Mouse (Mus musculus): ENCODE data around the gene Mta1.

Mta1 gene

GRCm38 (mm10) chr12:113098530-113099151 lies 563 bp downstream of the Mta1 start:
- peak; percentile 47 to 60 for DNase-seq

- no peak for DNase-seq
Measured at GRCm38 (mm10) chr12:113099470-113100237, 1.6 kb downstream of the Mta1 start.

GRCm38 (mm10) chr12:113100448-113101076 lies 2.5 kb downstream of the Mta1 start:
- peak; percentile 65 to 72 for DNase-seq

- DNase-seq: no peak
Measured at GRCm38 (mm10) chr12:113101251-113101960, 3.3 kb downstream of the Mta1 start.

GRCm38 (mm10) chr12:113102461-113102860 lies 4.4 kb downstream of the Mta1 start:
- DNase-seq: peak; percentile 75 to 80

- peak; percentile 40 to 68 for DNase-seq
Measured at GRCm38 (mm10) chr12:113103846-113104451, 5.9 kb downstream of the Mta1 start.

GRCm38 (mm10) chr12:113106386-113106785 lies 8.3 kb downstream of the Mta1 start:
- DNase-seq: no peak

GRCm38 (mm10) chr12:113107431-113108124 lies 9.5 kb downstream of the Mta1 start:
- no peak for DNase-seq

- DNase-seq: no peak
Measured at GRCm38 (mm10) chr12:113108528-113109283, 10.6 kb downstream of the Mta1 start.

- DNase-seq: no peak
Measured at GRCm38 (mm10) chr12:113109801-113110200, 11.7 kb downstream of the Mta1 start.

GRCm38 (mm10) chr12:113114141-113114540 lies 16.1 kb downstream of the Mta1 start:
- DNase-seq: no peak

GRCm38 (mm10) chr12:113114856-113115538 lies 16.9 kb downstream of the Mta1 start:
- DNase-seq: no peak

- peak; percentile 92 to 95 for DNase-seq
Measured at GRCm38 (mm10) chr12:113119516-113120410, 21.7 kb downstream of the Mta1 start.

- no peak for DNase-seq
Measured at GRCm38 (mm10) chr12:113124726-113125125, 26.6 kb downstream of the Mta1 start.

- no peak for DNase-seq
Measured at GRCm38 (mm10) chr12:113130732-113131131, 32.7 kb downstream of the Mta1 start.

GRCm38 (mm10) chr12:113131601-113132000 lies 33.5 kb downstream of the Mta1 start:
- no peak for DNase-seq

GRCm38 (mm10) chr12:113132567-113132966 lies 34.5 kb downstream of the Mta1 start:
- DNase-seq: peak; percentile 36 to 51

- no peak for DNase-seq
Measured at GRCm38 (mm10) chr12:113133260-113133659, 35.2 kb downstream of the Mta1 start.

GRCm38 (mm10) chr12:113133861-113134403 lies 35.9 kb downstream of the Mta1 start:
- DNase-seq: no peak
